Mouse (Mus musculus): Measurements from ENCODE around the gene Lhx3.

- no peak for TF ChIP-seq ZNF384 (IDR thresholded peaks at IDR 0.05; ENCODE audit: low read depth, low read length)
- no peak for TF ChIP-seq NRF1 (IDR thresholded peaks at IDR 0.05; ENCODE audit: low read depth, low read length)
- TF ChIP-seq CTCF (conservative IDR thresholded peaks at IDR 0.05 in 1 of 2, IDR thresholded peaks at IDR 0.05 in 1 of 2; ENCODE audit: low read depth in 2 of 2, low read length in 2 of 2), result no peak
- TF ChIP-seq USF1 (IDR thresholded peaks at IDR 0.05; ENCODE audit: low read depth, low read length), result no peak
- no peak for TF ChIP-seq EP300 (IDR thresholded peaks at IDR 0.05; ENCODE audit: low read length)
- TF ChIP-seq UBTF (IDR thresholded peaks at IDR 0.05; ENCODE audit: low read depth, low read length), result no peak
- no peak for TF ChIP-seq ZC3H11A (IDR thresholded peaks at IDR 0.05; ENCODE audit: low read depth, low read length)
- no peak for TF ChIP-seq E2F4 (IDR thresholded peaks at IDR 0.05; ENCODE audit: insufficient replicate concordance, low read depth, low read length)
Observed at GRCm38 (mm10) chr2:26184352-26184751, 23.7 kb downstream of the Lhx3 start.
